Mouse (Mus musculus): ENCODE data around the gene Itpr2.

- TF ChIP-seq CTCF (IDR thresholded peaks at IDR 0.05; ENCODE audit: low read depth) (no peak), EP300 (IDR thresholded peaks at IDR 0.05; ENCODE audit: low read depth) (no peak)
These were observed 294.6 kb downstream of the Itpr2 start for GRCm38 (mm10) chr6:146207204-146207959.
